Mouse (Mus musculus) liver, embryonic 16.5 days (tissue): ENCODE measurements around the gene Wasl. TPM values are rescaled to one million over a fixed set of nuclear protein-coding genes. Genes with fewer than 3 reads are reported as not detected.

Source experiments
- ATAC-seq: fragments of 200-750 bp; cut with Nextera tagmentation; 2 replicates; pipeline ENCODE4 v1.8.0; 2017; ENCODE audit warnings: low read depth, mild to moderate bottlenecking, moderate number of reproducible peaks, moderate library complexity
- H3K27ac ChIP-seq: fragments of 300-500 bp; sonication (generic); 2 replicates; pipeline ENCODE4 v1.5.1; 2014; ENCODE audit warnings: mild to moderate bottlenecking, low read length
- H3K27me3 ChIP-seq: fragments of 300-500 bp; sonication (generic); 2 replicates; pipeline ENCODE4 v1.6.1; 2014; ENCODE audit warnings: low read depth, low read length, mixed read lengths; ENCODE audit not compliant: control insufficient read depth, insufficient read depth
- H3K36me3 ChIP-seq: fragments of 300-500 bp; sonication (generic); 2 replicates; pipeline ENCODE4 v1.6.1; 2014; ENCODE audit warnings: mild to moderate bottlenecking; ENCODE audit not compliant: control insufficient read depth, insufficient read depth
- H3K4me1 ChIP-seq: fragments of 300-500 bp; sonication (generic); 2 replicates; pipeline ENCODE4 v1.6.1; 2014; ENCODE audit warnings: low read depth, low read length, mixed read lengths; ENCODE audit not compliant: control insufficient read depth
- H3K4me2 ChIP-seq: fragments of 300-500 bp; sonication (generic); 2 replicates; pipeline ENCODE4 v1.6.1; 2014; ENCODE audit warnings: low read depth, low read length, mixed read lengths
- H3K4me3 ChIP-seq: fragments of 300-500 bp; sonication (generic); 2 replicates; pipeline ENCODE4 v1.5.1; 2014; ENCODE audit warnings: low read depth, mild to moderate bottlenecking, low read length
- H3K9ac ChIP-seq: fragments of 300-500 bp; sonication (generic); 2 replicates; pipeline ENCODE4 v1.6.1; 2014; ENCODE audit warnings: low read depth, low read length
- H3K9me3 ChIP-seq: fragments of 300-500 bp; sonication (generic); replicated peaks from 2 replicates; pipeline ENCODE4 v1.6.1; 2016; ENCODE audit warnings: low read length; ENCODE audit not compliant: control insufficient read depth
- WGBS: fragments of 180-500 bp; shearing (Covaris S2); extraction: QIAGEN DNeasy Blood & Tissue Kit; methylation state at CpG from one replicate; pipeline ENCODE4 v1.1.7; 2014; ENCODE audit not compliant: insufficient replicate concordance; 5-methylcytosine and 5-hydroxymethylcytosine counted together
- polyA plus RNA-seq: library from polyadenylated mRNA; unstranded; fragments of >200 nt; fragmentation: Nextera tagmentation; extraction: Ambion mirVana; gene quantifications from 2 replicates; pipeline ENCODE4 v1.2.1, GENCODE M21; 2015

The Wasl gene
- polyA plus RNA-seq, 1 experiment from 2014 or later: 26.1 TPM

GRCm38 (mm10) chr6:24650719-24651118 lies 14.1 kb downstream of the Wasl start:
- H3K9ac ChIP-seq: no peak overlapping the region
- H3K4me2 ChIP-seq: no peak overlapping the region
- WGBS: 72% methylated on average over 3 of the region's 3 CpGs
- no peaks in the 10 kb centered on the region for H3K27me3 ChIP-seq
- no peak overlapping the region for H3K4me3 ChIP-seq
- no peaks in the 10 kb centered on the region for H3K36me3 ChIP-seq
- no peak overlapping the region for H3K27ac ChIP-seq
- ATAC-seq: no peak
- peaks cover 13% of the 10 kb centered on the region for H3K4me1 ChIP-seq
- no peaks in the 10 kb centered on the region for H3K9me3 ChIP-seq

DNA sequence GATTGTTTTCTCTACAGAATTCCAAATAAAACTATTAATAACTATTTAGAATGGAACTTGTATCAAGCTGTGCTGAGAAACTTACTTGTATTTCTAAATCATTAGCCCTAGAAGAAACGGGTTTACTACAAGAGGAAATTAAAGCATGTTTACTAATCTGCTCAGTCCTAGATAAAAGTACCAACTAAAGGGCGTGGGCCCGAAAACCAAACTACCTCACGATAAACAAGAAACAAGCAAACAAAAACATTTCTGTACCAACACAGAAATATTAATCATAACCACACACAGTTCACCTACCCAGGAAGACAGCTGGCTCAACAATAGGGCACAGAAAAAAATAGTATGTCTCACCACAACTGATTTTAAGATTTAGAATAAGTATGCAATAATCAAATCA lies 16.4 kb downstream of the Wasl start:
- ATAC-seq: peak; percentile 62

DNA sequence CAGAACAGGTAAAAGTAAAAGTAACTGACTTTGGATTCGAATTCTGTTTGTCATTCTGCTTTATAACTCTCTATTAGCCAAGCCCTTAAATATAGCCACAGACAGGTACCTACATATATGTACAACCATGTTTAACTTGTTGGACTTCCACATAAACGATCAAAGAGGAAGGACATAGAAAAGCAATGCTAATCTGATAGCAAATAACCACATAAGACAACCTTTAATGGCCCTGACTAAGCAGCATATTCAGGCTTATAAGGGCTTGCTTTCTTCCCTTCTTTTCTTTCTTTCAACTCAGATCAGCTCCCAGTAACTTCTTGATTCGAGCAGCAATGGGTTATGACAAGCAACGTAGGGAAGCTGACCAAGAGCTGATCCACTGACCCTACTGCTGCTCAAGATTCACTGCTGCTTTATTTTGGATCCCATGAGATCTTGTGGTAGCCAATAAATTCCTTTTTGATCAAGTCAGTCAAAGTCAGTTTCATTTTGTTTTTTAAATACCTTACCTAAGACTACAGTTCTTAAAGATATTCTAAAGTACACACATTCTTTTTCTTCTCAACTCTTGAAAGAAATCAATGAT lies 17.6 kb downstream of the Wasl start:
- ATAC-seq: no peak
- no peak overlapping the region for H3K9ac ChIP-seq
- H3K27me3 ChIP-seq: no peaks in the 10 kb centered on the region
- H3K27ac ChIP-seq: peak overlapping the region; percentile 4
- no peak overlapping the region for H3K4me3 ChIP-seq
- WGBS: 34% methylated on average over 4 of the region's 4 CpGs
- peaks cover 13% of the 10 kb centered on the region for H3K4me1 ChIP-seq
- no peaks in the 10 kb centered on the region for H3K36me3 ChIP-seq
- no peak overlapping the region for H3K4me2 ChIP-seq
- H3K9me3 ChIP-seq: no peaks in the 10 kb centered on the region

More for the DNA sequence above, 16.4 kb downstream of the Wasl start:
- Histone ChIP-seq H3K9me3 (no peaks in the 10 kb centered on the region), H3K36me3 (no peaks in the 10 kb centered on the region), H3K4me1 (peaks cover 13% of the 10 kb centered on the region), H3K4me2 (no peak overlapping the region), H3K27me3 (no peaks in the 10 kb centered on the region), H3K9ac (no peak overlapping the region), H3K27ac (no peak overlapping the region), H3K4me3 (no peak overlapping the region)
- 42% methylated on average over 4 of the region's 4 CpGs for WGBS

GRCm38 (mm10) chr6:24645346-24646053 lies 19.3 kb downstream of the Wasl start:
- H3K4me3 ChIP-seq: no peak overlapping the region
- 64% methylated on average over 6 of the region's 6 CpGs for WGBS
- H3K9me3 ChIP-seq: no peaks in the 10 kb centered on the region
- H3K9ac ChIP-seq: no peak overlapping the region
- no peak overlapping the region for H3K27ac ChIP-seq
- H3K4me1 ChIP-seq: peaks cover 13% of the 10 kb centered on the region
- no peaks in the 10 kb centered on the region for H3K27me3 ChIP-seq
- ATAC-seq: no peak
- no peak overlapping the region for H3K4me2 ChIP-seq
- H3K36me3 ChIP-seq: no peaks in the 10 kb centered on the region

DNA sequence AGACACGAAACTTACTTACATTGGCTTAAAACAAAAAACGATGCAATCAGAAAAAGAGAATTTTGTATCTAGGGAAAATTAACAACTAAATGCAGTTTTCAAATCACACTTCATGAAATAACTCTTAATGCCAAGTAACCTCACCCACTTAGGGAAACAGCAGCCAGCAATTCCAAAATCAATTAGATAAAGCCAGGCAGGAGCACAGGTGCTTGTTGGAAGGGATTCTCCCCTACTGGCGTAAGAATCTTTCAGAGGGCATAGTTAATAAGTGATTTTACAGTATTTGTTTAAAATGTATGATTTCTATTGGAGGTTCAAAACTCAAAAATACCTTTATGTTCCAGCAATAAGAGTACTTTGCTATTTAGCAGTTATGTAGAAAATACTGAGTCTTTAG lies 21.8 kb downstream of the Wasl start:
- Histone ChIP-seq H3K4me2 (no peak overlapping the region), H3K4me1 (peaks cover 9% of the 10 kb centered on the region), H3K27ac (no peak overlapping the region), H3K9ac (no peak overlapping the region), H3K4me3 (no peak overlapping the region), H3K27me3 (no peaks in the 10 kb centered on the region), H3K36me3 (no peaks in the 10 kb centered on the region), H3K9me3 (no peaks in the 10 kb centered on the region)
- 81% methylated on average over 3 of the region's 3 CpGs for WGBS
- ATAC-seq: no peak

GRCm38 (mm10) chr6:24642161-24642560 lies 22.6 kb downstream of the Wasl start:
- Histone ChIP-seq H3K27me3 (no peaks in the 10 kb centered on the region), H3K36me3 (no peaks in the 10 kb centered on the region), H3K4me1 (peaks cover 3% of the 10 kb centered on the region), H3K4me2 (no peak overlapping the region), H3K4me3 (no peak overlapping the region), H3K27ac (no peak overlapping the region), H3K9me3 (no peaks in the 10 kb centered on the region), H3K9ac (no peak overlapping the region)
- 77% methylated on average over 2 of the region's 2 CpGs for WGBS
- ATAC-seq: no peak

- WGBS: 71% methylated on average over 4 of the region's 4 CpGs
- Histone ChIP-seq H3K4me2 (no peak overlapping the region), H3K27me3 (no peaks in the 10 kb centered on the region), H3K4me3 (no peak overlapping the region), H3K36me3 (no peaks in the 10 kb centered on the region), H3K4me1 (no peaks in the 10 kb centered on the region; the same call in 1 of the 2 replicates), H3K27ac (no peak overlapping the region), H3K9ac (no peak overlapping the region), H3K9me3 (no peaks in the 10 kb centered on the region)
- no peak for ATAC-seq
These were observed 23.5 kb downstream of the Wasl start for GRCm38 (mm10) chr6:24641286-24641685.

GRCm38 (mm10) chr6:24635814-24636213 lies 29.0 kb downstream of the Wasl start:
- no peaks in the 10 kb centered on the region for H3K27me3 ChIP-seq
- no peak overlapping the region for H3K4me3 ChIP-seq
- whole genome bisulfite sequencing: 89% methylated on average over 2 of the region's 2 CpGs
- H3K36me3 ChIP-seq: no peaks in the 10 kb centered on the region; the same call in 1 of the 2 replicates
- H3K4me2 ChIP-seq: no peak overlapping the region
- no peak overlapping the region for H3K27ac ChIP-seq
- no peaks in the 10 kb centered on the region for H3K9me3 ChIP-seq
- no peaks in the 10 kb centered on the region for H3K4me1 ChIP-seq
- ATAC-seq: 0 out of 2 replicates have a peak, but pooled peaks have one; percentile 50
- no peak overlapping the region for H3K9ac ChIP-seq

GRCm38 (mm10) chr6:24634065-24634464 lies 30.7 kb downstream of the Wasl start:
- Histone ChIP-seq H3K9ac (no peak overlapping the region), H3K36me3 (no peaks in the 10 kb centered on the region; the same call in 1 of the 2 replicates), H3K4me1 (no peaks in the 10 kb centered on the region), H3K27ac (no peak overlapping the region), H3K9me3 (no peaks in the 10 kb centered on the region), H3K4me3 (no peak overlapping the region), H3K27me3 (no peaks in the 10 kb centered on the region), H3K4me2 (no peak overlapping the region)
- ATAC-seq: no peak
- WGBS: 80% methylated on average over 3 of the region's 3 CpGs
